Mouse (Mus musculus) hindbrain, embryonic 12.5 days (tissue): ENCODE measurements around the gene Hspa1b. TPM values are rescaled to one million over a fixed set of nuclear protein-coding genes. Genes with fewer than 3 reads are reported as not detected.
A peak's percentile ranks its signal among the peaks of the same experiment; 100 is the strongest.
"Not testable (repeated sequence)": the region's sequence is repeated elsewhere in the genome, so short reads cannot be mapped to it uniquely, and the experiment has no call there.

Source experiments
- ATAC-seq: fragments of 200-750 bp; cut with Nextera tagmentation; 2 replicates; pipeline ENCODE4 v1.8.0; 2017; ENCODE audit warnings: moderate TSS enrichment; ENCODE audit not compliant: low FRiP score
- H3K27ac ChIP-seq: fragments of 300-500 bp; sonication (generic); 2 replicates; pipeline ENCODE4 v1.5.1; 2016; ENCODE audit warnings: mild to moderate bottlenecking
- H3K27me3 ChIP-seq: fragments of 300-500 bp; sonication (generic); 2 replicates; pipeline ENCODE4 v1.6.1; 2016; ENCODE audit warnings: mild to moderate bottlenecking
- H3K36me3 ChIP-seq: fragments of 300-500 bp; sonication (generic); 2 replicates; pipeline ENCODE4 v1.6.1; 2016; ENCODE audit warnings: mild to moderate bottlenecking
- H3K4me1 ChIP-seq: fragments of 300-500 bp; sonication (generic); 2 replicates; pipeline ENCODE4 v1.6.1; 2016
- H3K4me2 ChIP-seq: fragments of 300-500 bp; sonication (generic); replicated peaks from 2 replicates; pipeline ENCODE4 v1.6.1; 2016; ENCODE audit warnings: mild to moderate bottlenecking
- H3K4me3 ChIP-seq: fragments of 300-500 bp; sonication (generic); 2 replicates; pipeline ENCODE4 v1.5.1; 2016; ENCODE audit warnings: mild to moderate bottlenecking
- H3K9ac ChIP-seq: fragments of 300-500 bp; sonication (generic); 2 replicates; pipeline ENCODE4 v1.6.1; 2016; ENCODE audit warnings: mild to moderate bottlenecking, moderate library complexity
- H3K9me3 ChIP-seq: fragments of 300-500 bp; sonication (generic); replicated peaks from 2 replicates; pipeline ENCODE4 v1.6.1; 2016; ENCODE audit warnings: mild to moderate bottlenecking
- WGBS: fragments of 180-500 bp; shearing (Covaris S2); methylation state at CpG from one replicate; pipeline ENCODE4 v1.1.7; 2016; 5-methylcytosine and 5-hydroxymethylcytosine counted together
- polyA plus RNA-seq: library from polyadenylated mRNA; unstranded; fragments of >200 nt; fragmentation: Nextera tagmentation; extraction: Ambion mirVana; gene quantifications from 2 replicates; pipeline ENCODE4 v1.2.1, GENCODE M21; 2016

Gene Hspa1b
- polyA plus RNA-seq, 1 experiment from 2014 or later: 0.25 TPM

GRCm38 (mm10) chr17:34977000-34977399 is 18.0 kb upstream of the Hspa1b start:
- peaks cover 14% of the 10 kb centered on the region for H3K27me3 ChIP-seq
- H3K9ac ChIP-seq: no peak overlapping the region
- WGBS: 93% methylated on average over 20 of the region's 20 CpGs

GRCm38 (mm10) chr17:34975581-34976492 is 16.8 kb upstream of the Hspa1b start:
- peaks cover 7% of the 10 kb centered on the region for H3K4me1 ChIP-seq
- no peak for ATAC-seq
- no peaks in the 10 kb centered on the region for H3K9me3 ChIP-seq
- no peaks in the 10 kb centered on the region for H3K36me3 ChIP-seq
- peaks cover 14% of the 10 kb centered on the region for H3K27me3 ChIP-seq
- no peak overlapping the region for H3K4me3 ChIP-seq
- H3K4me2 ChIP-seq: no peak overlapping the region
- no peak overlapping the region for H3K27ac ChIP-seq
- WGBS: 84% methylated on average over 3 of the region's 3 CpGs
- no peak overlapping the region for H3K9ac ChIP-seq

More at GRCm38 (mm10) chr17:34977000-34977399, 18.0 kb upstream of the Hspa1b start:
- no peak overlapping the region for H3K4me3 ChIP-seq
- no peak overlapping the region for H3K4me2 ChIP-seq
- no peaks in the 10 kb centered on the region for H3K36me3 ChIP-seq
- ATAC-seq: no peak
- no peaks in the 10 kb centered on the region for H3K9me3 ChIP-seq
- peaks cover 10% of the 10 kb centered on the region for H3K4me1 ChIP-seq
- H3K27ac ChIP-seq: no peak overlapping the region

GRCm38 (mm10) chr17:34972069-34972749 is 13.2 kb upstream of the Hspa1b start, which contains the start of the genes Hspa1a and Hspa1l:
TSS of gene Hspa1a (minus strand) at chr17:34972156.
TSS of gene Hspa1l (plus strand) at chr17:34972703.
- H3K36me3 ChIP-seq, H3K4me1 ChIP-seq, H3K9me3 ChIP-seq, H3K27ac ChIP-seq: not testable (repeated sequence)
- ATAC-seq: peak; percentile 93
- Histone ChIP-seq H3K4me3 (peak within 1 kb of the TSS; percentile 37), H3K27me3 (peaks cover 46% of the 10 kb centered on the region), H3K9ac (peak within 1 kb of the TSS; percentile 15; the same call in 1 of the 2 replicates), H3K4me2 (peak within 1 kb of the TSS; percentile 74)
- under 1% methylated on average over 33 of the region's 33 CpGs for WGBS

GRCm38 (mm10) chr17:34971694-34972068 is 12.6 kb upstream of the Hspa1b start:
- Histone ChIP-seq H3K27me3 (peaks cover 46% of the 10 kb centered on the region), H3K4me3 (peak overlapping the region; percentile 37), H3K4me2 (peak overlapping the region; percentile 74)
- H3K27ac ChIP-seq, H3K36me3 ChIP-seq, H3K9me3 ChIP-seq, H3K4me1 ChIP-seq, H3K9ac ChIP-seq: not testable (repeated sequence)
- peak; percentile 53 for ATAC-seq
- 1% methylated on average over 25 of the region's 43 CpGs for WGBS

- H3K36me3 ChIP-seq, H3K9me3 ChIP-seq, ATAC-seq, H3K27ac ChIP-seq, H3K4me3 ChIP-seq, H3K4me2 ChIP-seq, H3K4me1 ChIP-seq, H3K9ac ChIP-seq: not testable (repeated sequence)
- H3K27me3 ChIP-seq: peaks cover 46% of the 10 kb centered on the region
- WGBS: 47% methylated on average over 21 of the region's 37 CpGs
These were observed 11.8 kb upstream of the Hspa1b start for GRCm38 (mm10) chr17:34970850-34971249.

GRCm38 (mm10) chr17:34969822-34970221 is 10.8 kb upstream of the Hspa1b start, which contains the start of gene Gm20481:
TSS of gene Gm20481 (plus strand) at chr17:34969912.
- H3K9me3 ChIP-seq, H3K4me2 ChIP-seq, H3K27ac ChIP-seq, H3K9ac ChIP-seq, H3K4me3 ChIP-seq, H3K36me3 ChIP-seq, H3K4me1 ChIP-seq, ATAC-seq: not testable (repeated sequence)
- WGBS: 71% methylated on average over 7 of the region's 11 CpGs
- peaks cover 47% of the 10 kb centered on the region for H3K27me3 ChIP-seq

GRCm38 (mm10) chr17:34965627-34966026 is 6.6 kb upstream of the Hspa1b start:
- H3K4me1 ChIP-seq: no peaks in the 10 kb centered on the region
- no peak for ATAC-seq
- H3K9me3 ChIP-seq: no peaks in the 10 kb centered on the region
- no peaks in the 10 kb centered on the region for H3K36me3 ChIP-seq
- H3K27me3 ChIP-seq: peaks cover 66% of the 10 kb centered on the region
- H3K27ac ChIP-seq: no peak overlapping the region
- no peak overlapping the region for H3K4me2 ChIP-seq
- H3K4me3 ChIP-seq: no peak overlapping the region
- 76% methylated on average over 5 of the region's 5 CpGs for WGBS
- H3K9ac ChIP-seq: no peak overlapping the region

GRCm38 (mm10) chr17:34964640-34965049 is 5.6 kb upstream of the Hspa1b start:
- 18% methylated on average over 1 of the region's 1 CpGs for WGBS
- peaks cover 62% of the 10 kb centered on the region for H3K27me3 ChIP-seq

GRCm38 (mm10) chr17:34962841-34963240 is 3.8 kb upstream of the Hspa1b start:
- H3K4me3 ChIP-seq: no peak overlapping the region
- H3K27ac ChIP-seq: no peak overlapping the region
- H3K9me3 ChIP-seq: no peaks in the 10 kb centered on the region
- no peak for ATAC-seq
- no peaks in the 10 kb centered on the region for H3K36me3 ChIP-seq
- 79% methylated on average over 1 of the region's 1 CpGs for WGBS
- peaks cover 9% of the 10 kb centered on the region; the same call in 1 of the 2 replicates for H3K4me1 ChIP-seq
- no peak overlapping the region for H3K9ac ChIP-seq
- peaks cover 44% of the 10 kb centered on the region for H3K27me3 ChIP-seq
- H3K4me2 ChIP-seq: no peak overlapping the region

More at GRCm38 (mm10) chr17:34964640-34965049, 5.6 kb upstream of the Hspa1b start:
- no peaks in the 10 kb centered on the region for H3K36me3 ChIP-seq
- peak overlapping the region; percentile 10; the same call in 1 of the 2 replicates for H3K9ac ChIP-seq
- 0 out of 2 replicates have a peak, but pooled peaks cover 6% of the 10 kb centered on the region for H3K4me1 ChIP-seq
- H3K4me3 ChIP-seq: no peak overlapping the region
- H3K9me3 ChIP-seq: no peaks in the 10 kb centered on the region
- no peak overlapping the region for H3K4me2 ChIP-seq
- no peak overlapping the region for H3K27ac ChIP-seq
- no peak for ATAC-seq

GRCm38 (mm10) chr17:34962125-34962524 is 3.1 kb upstream of the Hspa1b start:
- H3K36me3 ChIP-seq: no peaks in the 10 kb centered on the region
- WGBS: 23% methylated on average over 3 of the region's 3 CpGs

GRCm38 (mm10) chr17:34960702-34961493 is 1.9 kb upstream of the Hspa1b start:
- H3K4me3 ChIP-seq: no peak overlapping the region
- H3K27ac ChIP-seq: no peak overlapping the region
- H3K27me3 ChIP-seq: peaks cover 45% of the 10 kb centered on the region
- no peaks in the 10 kb centered on the region for H3K36me3 ChIP-seq
- no peak for ATAC-seq
- no peaks in the 10 kb centered on the region for H3K9me3 ChIP-seq
- H3K4me2 ChIP-seq: no peak overlapping the region
- peaks cover 9% of the 10 kb centered on the region; the same call in 1 of the 2 replicates for H3K4me1 ChIP-seq
- H3K9ac ChIP-seq: no peak overlapping the region

More at GRCm38 (mm10) chr17:34962125-34962524, 3.1 kb upstream of the Hspa1b start:
- H3K4me2 ChIP-seq: no peak overlapping the region
- no peaks in the 10 kb centered on the region for H3K9me3 ChIP-seq
- H3K27me3 ChIP-seq: peaks cover 37% of the 10 kb centered on the region
- no peak overlapping the region for H3K4me3 ChIP-seq
- no peak for ATAC-seq
- peaks cover 9% of the 10 kb centered on the region; the same call in 1 of the 2 replicates for H3K4me1 ChIP-seq
- H3K27ac ChIP-seq: no peak overlapping the region
- no peak overlapping the region for H3K9ac ChIP-seq
